Mouse (Mus musculus) erythroblast, embryonic 14.5 days (primary cell): ENCODE measurements around the gene Dhx57.

Source experiments
- GATA1 ChIP-seq: IDR thresholded peaks from 2 replicates; pipeline ENCODE4 v1.6.1; 2012; ENCODE audit warnings: low read length, inconsistent platforms, mixed read lengths
- TAL1 ChIP-seq: IDR thresholded peaks from 3 replicates; pipeline ENCODE4 v1.6.1; 2012; ENCODE audit warnings: low read length, inconsistent platforms, mixed read lengths

GRCm38 (mm10) chr17:80279340-80280070 lies 10.8 kb downstream of the Dhx57 start:
- TF ChIP-seq GATA1 = no peak
- no peak for TF ChIP-seq TAL1
